Mouse (Mus musculus) small intestine, adult 2 months (tissue): ENCODE measurements around the gene Hopx.

Experiments
- CTCF ChIP-seq: fragments of 200-500 bp; IDR thresholded peaks from 2 replicates; pipeline ENCODE4 v1.5.1; 2012; ENCODE audit warnings: low read depth, mild to moderate bottlenecking, control low read depth, inconsistent platforms, low read length, moderate library complexity, mixed read lengths; ENCODE audit not compliant: insufficient replicate concordance, insufficient read length; ENCODE audit errors: extremely low read depth
- POLR2A ChIP-seq: fragments of 200-500 bp; IDR thresholded peaks from 2 replicates; pipeline ENCODE4 v1.6.1; 2012; ENCODE audit warnings: low read depth, mild to moderate bottlenecking, control low read depth, inconsistent platforms, low read length, moderate library complexity

DNA sequence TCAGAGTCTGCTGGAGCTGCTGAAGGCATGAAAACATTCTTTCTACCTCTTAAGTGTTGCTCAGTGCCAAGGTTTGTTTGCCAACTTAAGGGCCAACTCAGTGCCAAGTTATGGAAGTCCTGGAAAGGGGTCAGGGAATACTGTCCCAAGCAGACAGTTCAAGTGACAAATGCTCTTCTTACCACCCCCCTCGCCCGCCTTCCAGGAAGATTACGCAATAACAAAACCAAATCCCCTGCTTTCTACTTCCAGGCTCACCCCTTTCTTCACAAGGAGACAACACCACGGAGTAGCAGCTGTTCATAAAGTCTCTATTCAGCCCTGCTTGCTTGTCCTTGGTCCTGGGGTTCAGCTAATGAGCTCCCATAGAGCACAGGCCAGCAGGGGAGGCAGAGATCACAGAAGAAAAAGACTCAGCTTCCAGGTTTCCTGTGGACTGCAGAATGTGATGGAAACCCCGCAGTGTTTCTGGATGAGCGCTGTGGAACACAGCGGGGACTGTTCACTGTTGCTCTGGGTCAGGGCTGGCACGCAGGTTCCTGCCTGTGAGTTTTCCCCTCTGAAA, 22.9 kb upstream of the Hopx start:
- TF ChIP-seq POLR2A: no peak
- no peak for TF ChIP-seq CTCF
